Mouse (Mus musculus): ENCODE data around the gene Cstf3. TPM values are rescaled to one million over a fixed set of nuclear protein-coding genes. Genes with fewer than 3 reads are reported as not detected.
"Not testable (repeated sequence)": the region's sequence is repeated elsewhere in the genome, so short reads cannot be mapped to it uniquely, and the experiment has no call there.

Gene Cstf3
- 10.0 and 12.0 TPM in 2 replicates for polyA plus RNA-seq (2012; rRNA removed)

GRCm38 (mm10) chr2:104590068-104590828 lies at the start of gene Cstf3:
Gene Cstf3, plus strand, starts transcription at chr2:104590523.
- peak; percentile 80 for DNase-seq (ENCODE audit: low read depth)

- not testable (repeated sequence) for DNase-seq (ENCODE audit: low read depth)
Measured at GRCm38 (mm10) chr2:104556711-104557110, 33.6 kb upstream of the Cstf3 start.

GRCm38 (mm10) chr2:104557722-104558121 lies 32.6 kb upstream of the Cstf3 start:
- no peak for DNase-seq (ENCODE audit: low read depth)

DNA sequence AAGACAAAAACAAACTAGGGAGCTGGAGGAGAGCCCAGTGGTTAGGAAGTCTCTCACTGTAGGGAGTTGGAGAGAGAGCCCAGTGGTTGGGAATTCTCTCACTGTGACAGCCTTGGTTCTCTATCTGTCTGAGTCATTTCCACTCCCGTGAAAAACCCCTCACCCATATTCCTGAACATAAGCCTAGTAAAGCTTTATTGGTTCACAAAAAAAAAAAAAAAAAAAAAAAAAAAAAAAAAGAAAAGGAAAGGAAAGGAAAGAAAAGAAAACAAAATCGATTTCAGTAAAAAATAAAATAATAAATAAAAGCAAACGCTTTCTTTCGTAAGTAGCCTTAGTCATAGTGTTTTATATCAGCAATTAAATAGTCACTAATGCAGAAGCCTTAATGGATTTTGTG lies 32.0 kb upstream of the Cstf3 start:
- DNase-seq (ENCODE audit: low read depth) = no peak

DNA sequence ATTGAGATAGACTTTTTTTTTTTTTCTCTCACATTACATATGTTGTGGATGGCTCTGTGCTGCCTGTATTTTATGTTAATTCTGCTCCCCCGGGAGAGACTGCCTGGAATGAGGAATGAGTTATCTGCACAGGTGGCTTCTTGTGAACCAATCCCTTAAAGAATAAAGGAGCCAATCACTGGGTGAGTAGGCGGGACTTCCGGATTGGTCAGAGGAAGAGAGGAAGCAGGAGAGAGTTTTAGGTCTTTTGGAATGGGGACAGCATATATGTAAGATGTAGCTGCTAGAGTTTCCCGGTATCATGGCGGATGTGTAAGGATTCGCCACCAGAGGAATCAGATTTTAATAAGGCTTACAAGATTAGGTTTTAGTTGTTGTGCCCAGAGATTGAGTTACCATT lies 31.4 kb upstream of the Cstf3 start:
- DNase-seq (ENCODE audit: low read depth) = no peak

GRCm38 (mm10) chr2:104559591-104560380 lies 30.5 kb upstream of the Cstf3 start:
- DNase-seq (ENCODE audit: low read depth) = no peak

- no peak for DNase-seq (ENCODE audit: low read depth)
Measured at GRCm38 (mm10) chr2:104561386-104561785, 28.9 kb upstream of the Cstf3 start.

DNA sequence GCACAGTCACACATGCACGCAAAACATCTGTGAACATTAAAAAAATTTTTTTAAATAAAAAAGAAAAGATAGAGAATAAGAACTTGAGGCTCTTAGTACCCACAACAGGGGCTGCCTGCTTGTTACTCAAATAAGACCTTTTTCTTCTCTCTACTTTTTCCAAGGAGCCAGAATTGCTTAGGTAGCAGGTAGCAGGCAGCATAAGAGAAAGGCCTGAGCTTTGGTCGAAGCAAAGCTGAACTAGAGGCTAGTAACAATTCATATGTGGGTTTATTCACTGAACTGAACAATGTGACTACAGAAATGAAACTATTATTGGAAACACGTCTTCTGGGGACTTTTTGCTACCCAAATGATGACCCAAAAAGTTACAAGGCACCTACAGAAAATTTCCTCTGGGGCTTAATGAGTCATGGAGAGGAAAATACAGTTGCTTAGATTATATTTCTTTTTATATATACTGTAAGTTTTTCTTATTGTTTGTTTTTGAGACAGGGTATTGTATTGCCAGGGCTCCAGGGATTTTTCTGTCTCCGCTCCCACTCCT lies 28.3 kb upstream of the Cstf3 start:
- no peak for DNase-seq (ENCODE audit: low read depth)

- no peak for DNase-seq (ENCODE audit: low read depth)
Measured at GRCm38 (mm10) chr2:104572066-104572465, 18.3 kb upstream of the Cstf3 start.

- no peak for DNase-seq (ENCODE audit: low read depth)
Measured at GRCm38 (mm10) chr2:104576216-104576615, 14.1 kb upstream of the Cstf3 start.

DNA sequence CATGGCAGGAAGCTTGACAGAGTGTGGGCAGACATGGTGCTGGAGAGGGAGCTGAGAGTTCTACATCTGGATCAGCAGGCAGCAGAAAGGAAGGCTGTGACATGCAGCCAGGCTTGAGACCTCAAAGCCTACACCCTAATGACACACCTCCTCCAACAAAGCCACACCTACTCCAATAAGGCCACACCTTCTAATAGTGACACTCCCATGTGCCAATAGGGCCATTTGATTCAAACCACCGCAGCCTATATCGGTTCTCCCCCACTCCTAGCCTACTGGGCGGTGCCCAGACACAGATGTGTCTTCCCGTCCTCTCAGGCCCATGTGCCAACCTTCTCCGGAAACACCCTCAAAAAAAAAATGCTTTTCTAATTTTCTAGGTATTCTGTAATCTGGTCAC lies 12.3 kb upstream of the Cstf3 start:
- no peak for DNase-seq (ENCODE audit: low read depth)

GRCm38 (mm10) chr2:104578836-104579604 lies 11.3 kb upstream of the Cstf3 start:
- DNase-seq (ENCODE audit: low read depth) = no peak

GRCm38 (mm10) chr2:104579784-104580446 lies 10.4 kb upstream of the Cstf3 start:
- DNase-seq (ENCODE audit: low read depth) = no peak

DNA sequence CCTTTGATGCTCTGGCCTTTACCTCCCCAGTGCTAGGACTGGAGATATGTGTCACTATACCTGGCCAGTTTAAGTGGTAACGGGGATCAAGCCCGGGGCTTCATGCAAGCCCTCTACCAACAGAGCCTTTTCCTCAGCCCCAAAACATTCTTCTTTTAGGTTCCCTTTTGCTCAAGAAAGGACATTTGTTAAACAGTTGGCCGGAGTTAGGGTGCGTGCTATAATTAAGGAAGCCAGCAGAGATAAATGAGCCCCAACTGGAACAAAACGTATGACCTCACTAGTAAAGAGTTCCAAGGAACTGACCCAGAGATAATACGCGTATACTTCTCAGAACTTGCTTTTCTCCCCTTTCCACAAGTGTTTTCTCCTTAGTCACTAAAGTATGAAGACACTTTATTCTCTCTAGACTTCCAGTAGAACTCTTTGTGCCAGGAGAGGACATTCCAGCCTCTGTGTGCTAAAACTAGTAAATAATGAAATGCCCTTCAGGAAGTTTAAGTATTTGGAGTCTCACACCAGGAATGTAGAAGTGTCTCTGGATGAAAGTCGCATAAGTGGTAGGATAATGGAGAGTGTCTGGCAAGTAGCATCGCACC lies 8.9 kb upstream of the Cstf3 start:
- no peak for DNase-seq (ENCODE audit: low read depth)

DNA sequence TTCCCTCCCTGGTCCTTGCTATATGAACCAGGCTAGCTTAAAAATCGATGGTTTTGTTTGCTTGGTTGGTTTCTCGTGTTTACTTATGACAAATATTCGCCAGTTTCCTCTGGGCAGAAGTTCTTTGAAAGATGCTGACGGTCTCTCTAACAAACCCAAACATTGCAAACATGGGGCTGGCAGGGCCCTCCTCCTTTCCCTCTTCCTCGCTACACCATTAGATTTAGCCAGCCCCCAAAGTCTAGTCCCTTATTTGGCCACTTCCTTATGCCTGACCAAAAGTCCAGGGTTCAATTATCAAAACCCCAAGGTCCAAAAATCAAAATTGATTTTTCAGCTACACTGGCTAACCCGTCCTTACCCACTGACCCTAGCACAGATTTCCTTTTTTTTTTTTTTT lies 7.3 kb upstream of the Cstf3 start:
- DNase-seq (ENCODE audit: low read depth) = no peak

DNA sequence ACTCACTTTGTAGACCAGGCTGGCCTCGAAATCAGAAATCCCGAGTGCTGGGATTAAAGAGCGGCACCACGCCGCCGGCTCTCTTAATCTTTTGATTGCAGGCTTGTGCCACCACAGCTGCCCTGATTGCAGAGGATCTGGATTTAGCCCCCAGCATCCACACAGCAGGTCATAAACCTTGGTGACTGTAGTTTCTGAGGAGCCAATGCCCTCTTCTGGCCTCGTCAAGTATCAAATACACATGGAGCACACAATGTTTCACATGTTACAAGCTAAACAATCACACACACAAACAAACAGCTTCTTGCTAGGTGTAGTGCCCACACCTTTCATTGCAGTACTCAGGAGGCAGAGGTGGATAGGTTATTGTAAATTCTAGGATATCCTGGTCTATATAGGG lies 6.1 kb upstream of the Cstf3 start:
- no peak for DNase-seq (ENCODE audit: low read depth)

GRCm38 (mm10) chr2:104585645-104586044 lies 4.7 kb upstream of the Cstf3 start:
- DNase-seq (ENCODE audit: low read depth) = no peak

GRCm38 (mm10) chr2:104588552-104588951 lies 1.8 kb upstream of the Cstf3 start:
- DNase-seq (ENCODE audit: low read depth) = no peak

DNA sequence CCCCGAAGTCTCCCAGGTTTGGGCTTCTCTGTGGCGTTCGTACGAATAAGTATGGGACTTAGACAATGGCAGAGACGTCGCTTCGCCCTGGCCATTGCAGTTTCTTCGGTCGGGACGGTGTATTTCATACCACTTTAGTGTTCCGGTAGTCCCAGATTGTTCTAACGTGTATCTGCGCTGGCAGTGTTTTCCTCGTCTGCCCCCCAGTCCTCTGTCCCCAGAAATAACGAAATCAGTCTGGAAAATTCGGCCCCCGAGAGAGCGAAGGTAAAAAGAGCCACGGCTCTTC lies 450 bp downstream of the Cstf3 start:
- no peak for DNase-seq (ENCODE audit: low read depth)

- DNase-seq (ENCODE audit: low read depth) = no peak
Measured at GRCm38 (mm10) chr2:104591141-104591540, 818 bp downstream of the Cstf3 start.

- DNase-seq (ENCODE audit: low read depth) = no peak
Measured at GRCm38 (mm10) chr2:104595063-104595462, 4.7 kb downstream of the Cstf3 start.

All from gonadal fat pad, adult 2 months (tissue).